Mouse (Mus musculus): ENCODE measurements around the gene Dclk1.
A peak's percentile ranks its signal among the peaks of the same experiment; 100 is the strongest.

The Dclk1 gene

DNA sequence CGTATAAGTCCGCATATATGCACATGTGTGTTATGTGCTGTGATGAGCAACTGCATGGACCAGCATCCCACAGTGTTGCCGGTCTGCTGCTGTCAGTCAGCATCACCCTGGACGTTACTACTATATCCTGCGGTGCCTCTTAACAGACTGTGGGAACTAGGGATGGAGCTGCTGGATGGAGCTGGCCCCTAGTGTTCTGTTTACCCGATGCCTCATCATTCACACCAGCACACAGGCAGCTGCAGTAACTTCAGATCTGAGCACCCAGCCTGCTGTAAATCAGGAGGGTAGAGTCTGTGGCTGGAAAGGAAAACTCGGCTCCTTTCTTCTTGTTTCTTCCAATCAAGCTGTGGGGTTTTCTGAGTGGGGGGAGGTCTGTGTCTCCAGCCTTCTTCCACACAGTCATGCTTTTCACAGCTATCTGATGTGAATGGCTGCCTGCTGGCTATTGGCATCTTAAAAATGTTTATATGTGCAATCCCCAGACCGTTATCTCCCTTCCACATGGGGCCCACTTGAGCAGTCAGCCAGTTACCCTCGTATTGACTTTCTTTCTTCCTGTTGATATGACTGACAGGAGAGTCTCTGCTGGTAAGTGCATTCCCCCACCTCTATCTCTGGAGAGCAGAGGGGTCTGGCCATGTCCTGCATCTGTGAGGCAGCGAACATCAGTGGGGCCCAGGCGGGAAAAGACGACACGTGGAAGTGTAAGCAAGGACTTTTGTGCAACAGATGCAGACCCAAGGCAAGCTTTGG lies 301.9 kb downstream of the Dclk1 start:
- no peak for DNase-seq

DNA sequence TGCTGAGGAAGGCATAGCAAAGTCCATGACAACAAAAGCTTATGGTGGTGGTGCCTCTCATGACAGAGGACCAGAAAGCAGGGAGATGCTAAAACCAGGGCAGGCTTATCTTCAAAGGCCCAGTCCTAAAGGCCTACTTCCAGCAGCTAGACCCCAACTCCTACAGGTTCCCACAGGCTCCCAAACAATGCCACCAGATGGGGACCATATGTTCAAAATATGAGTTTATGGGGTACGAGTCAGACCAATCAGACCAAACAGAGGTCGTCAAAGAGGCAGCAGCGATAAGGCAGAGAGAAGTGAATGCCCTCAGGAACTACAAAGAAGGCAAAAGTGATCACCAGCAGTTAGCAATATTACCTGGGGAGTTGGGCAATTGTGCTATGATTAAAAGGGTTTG lies 303.1 kb downstream of the Dclk1 start:
- DNase-seq: no peak

DNA sequence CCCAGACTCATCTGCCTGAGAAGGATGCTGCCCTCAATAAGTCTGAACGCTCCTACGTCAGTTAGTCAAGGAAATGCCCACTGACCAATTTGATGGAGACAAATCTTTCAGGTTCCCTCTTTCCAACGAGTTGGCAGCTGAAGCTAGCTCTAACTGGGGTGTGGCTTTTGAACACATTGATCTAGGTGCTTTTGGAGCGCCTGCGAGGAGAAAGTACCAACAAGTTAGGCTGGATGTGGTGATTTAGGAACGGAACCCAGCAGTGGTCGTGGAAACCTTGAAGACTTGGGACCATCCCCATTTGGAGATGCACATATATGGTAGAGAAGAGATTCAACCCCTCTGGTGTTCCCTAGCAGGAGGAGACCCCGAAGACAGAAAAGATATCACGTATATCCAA lies 303.8 kb downstream of the Dclk1 start:
- no peak for DNase-seq

DNA sequence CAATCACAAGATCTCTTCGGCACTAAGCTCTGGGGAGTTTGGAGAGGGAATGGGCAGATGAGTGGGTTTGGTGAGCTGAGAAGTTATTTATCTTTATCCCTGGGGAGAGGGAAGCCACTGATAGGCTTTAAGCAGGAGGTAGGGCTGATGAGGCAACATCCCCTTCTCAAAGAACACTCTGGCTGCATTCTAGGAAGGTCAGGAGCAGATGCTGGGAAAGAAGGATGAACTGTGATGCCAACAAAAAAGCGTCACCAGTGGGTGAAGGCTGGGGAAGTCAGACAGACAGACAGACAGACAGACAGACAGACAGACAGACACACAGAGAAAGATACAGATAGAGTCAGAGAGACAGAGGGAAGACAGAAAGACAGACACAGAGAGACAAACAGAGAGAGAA lies 304.9 kb downstream of the Dclk1 start:
- no peak for DNase-seq

DNA sequence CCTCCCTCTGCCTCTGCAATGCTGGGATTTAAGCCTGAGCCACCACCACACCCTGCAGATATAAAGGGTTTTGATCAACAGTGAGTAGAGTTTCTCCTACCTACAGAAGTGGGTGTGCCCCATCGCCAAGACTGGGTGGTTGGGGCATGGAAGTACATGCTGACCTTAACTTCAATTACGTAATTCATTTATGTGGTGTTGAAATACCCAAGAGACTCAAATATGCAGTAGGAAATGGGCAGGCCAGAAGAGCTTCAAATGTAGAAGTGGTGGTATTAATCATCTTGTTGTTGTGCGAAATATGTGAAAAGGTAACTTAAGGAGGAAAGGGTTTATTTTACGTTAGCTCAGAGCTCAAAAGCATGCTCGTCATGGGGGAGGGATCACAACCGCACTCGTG lies 307.2 kb downstream of the Dclk1 start:
- DNase-seq: no peak

DNA sequence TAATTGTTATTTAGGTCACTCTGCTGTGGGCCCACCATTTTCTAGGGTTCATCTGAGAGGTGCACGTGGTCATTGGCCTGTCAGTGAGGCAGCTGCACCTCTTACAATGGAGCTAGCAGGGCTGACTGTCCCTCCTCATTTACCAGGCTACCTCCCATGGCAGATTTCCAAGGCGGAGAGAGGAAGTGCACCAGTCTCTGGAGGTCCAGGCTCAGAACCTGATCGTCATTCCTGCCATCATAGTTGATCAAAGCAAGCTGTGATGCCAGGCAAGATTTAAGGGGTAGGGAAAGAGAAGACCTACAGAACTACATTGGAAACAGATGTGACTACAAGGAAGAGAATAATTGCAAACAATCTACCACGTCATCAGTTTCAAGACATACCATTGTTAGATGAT lies 308.8 kb downstream of the Dclk1 start:
- no peak for DNase-seq

DNA sequence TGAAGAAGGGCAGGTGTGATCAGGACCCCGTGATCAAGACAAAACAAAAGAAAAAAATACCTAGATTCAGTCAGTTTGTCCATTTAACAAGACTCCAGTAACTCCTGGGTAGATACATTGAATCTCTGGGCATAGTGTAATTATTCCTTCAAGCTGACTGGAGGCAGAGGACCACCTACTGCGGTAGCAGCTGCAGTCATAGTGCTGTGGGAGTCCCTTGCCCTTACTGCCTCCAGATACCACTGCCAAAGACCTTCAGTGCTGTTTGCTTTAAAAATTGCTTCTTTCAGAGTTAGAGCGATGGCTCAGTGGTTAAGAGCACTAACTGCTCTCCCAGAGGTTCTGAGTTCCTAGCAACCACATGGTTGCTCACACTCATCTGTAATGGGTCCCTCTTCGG lies 309.7 kb downstream of the Dclk1 start:
- DNase-seq: no peak

DNA sequence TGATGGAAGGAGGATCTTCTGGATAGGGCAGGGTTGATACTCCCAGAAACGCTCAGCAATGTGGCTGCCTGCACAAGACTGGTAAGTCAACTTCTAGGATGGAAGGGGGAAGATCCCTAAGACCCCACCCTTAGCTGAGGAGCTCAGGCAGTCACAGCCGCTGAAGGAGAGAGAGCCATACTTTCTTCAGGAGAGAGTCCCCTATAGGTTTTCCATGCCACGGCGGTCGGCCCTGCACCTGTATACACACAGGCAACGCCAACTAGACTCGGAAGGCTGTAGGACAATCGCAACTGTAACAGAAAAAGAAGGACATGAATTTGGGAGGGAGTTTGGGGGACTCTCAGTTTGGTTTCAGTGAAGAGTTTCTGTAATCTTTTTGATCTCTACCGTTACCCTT lies 310.9 kb downstream of the Dclk1 start:
- no peak for DNase-seq

DNA sequence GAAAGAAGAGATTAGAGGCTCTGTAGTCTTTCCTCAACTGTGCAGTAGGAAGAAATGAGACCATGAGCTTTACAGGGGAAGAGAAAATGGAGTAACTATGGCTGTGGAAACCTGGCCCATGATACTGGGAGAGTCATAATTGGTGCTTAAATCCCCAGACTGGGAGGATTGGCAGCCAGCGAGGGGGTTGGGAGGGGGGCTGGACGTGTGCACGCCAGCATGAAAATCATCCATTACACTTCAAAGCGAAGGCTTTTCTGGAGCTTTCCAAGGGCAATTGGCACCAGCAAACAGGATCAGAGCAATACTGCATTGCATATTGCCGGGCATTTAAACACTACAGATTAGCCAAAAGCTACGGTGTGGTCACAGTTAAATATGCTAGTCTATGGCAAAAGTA lies 313.7 kb downstream of the Dclk1 start:
- DNase-seq: no peak

DNA sequence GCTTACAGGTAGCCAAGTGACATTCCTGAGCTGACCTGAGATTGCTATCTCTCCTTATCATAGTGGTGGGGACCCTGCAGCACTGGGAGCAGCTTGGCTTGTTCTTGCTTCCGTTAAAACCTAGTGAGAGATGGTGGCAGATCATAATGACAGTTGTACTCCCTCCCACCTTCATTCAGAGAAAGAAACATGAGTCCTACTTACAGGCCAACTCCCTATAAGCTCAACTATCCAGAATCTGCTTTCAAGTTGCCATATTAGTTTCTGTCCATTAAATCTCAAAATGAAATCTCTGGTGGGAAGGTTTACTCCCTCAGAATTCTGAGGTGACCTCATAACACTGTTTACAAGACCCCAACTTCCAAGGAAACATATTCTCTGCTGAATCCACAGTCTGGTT lies 316.4 kb downstream of the Dclk1 start:
- DNase-seq: no peak

DNA sequence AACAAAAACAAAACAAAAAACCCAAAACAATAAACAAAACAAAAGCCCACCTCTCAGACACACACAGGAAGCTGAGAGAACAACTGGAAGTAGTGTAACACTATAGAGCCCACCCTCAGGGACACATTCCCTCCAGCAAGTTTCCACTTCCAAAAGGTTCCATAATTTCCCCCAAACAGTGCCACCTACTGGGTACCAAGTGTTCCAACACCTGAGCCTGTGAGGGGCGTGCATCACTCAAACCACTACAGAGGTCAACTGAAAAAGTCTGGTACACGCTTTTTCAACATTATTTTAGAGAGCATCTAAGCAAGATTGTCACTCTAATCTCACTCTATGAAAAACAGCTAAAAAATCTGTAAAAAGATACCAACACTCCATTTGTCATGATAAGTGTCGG lies 325.3 kb downstream of the Dclk1 start:
- DNase-seq: no peak

DNA sequence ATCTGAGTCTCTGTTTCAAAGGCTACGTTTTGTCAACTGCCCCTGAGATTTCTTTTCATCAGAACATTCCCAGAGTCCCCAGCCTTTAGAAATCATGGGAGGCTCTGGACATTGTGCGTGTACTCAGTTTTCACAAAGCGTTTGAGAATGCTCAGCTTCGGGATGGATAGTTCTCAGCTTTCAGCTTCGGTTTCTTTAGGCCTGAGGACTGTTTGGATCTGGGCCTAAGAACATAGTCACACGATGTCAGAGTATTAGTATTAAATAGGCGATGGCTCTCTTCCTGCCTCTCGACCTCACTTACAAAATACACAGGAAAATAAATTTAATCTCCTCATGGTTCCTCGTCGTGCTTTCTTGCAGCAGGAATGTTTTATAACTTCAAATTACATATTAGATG lies 327.4 kb downstream of the Dclk1 start:
- no peak for DNase-seq

DNA sequence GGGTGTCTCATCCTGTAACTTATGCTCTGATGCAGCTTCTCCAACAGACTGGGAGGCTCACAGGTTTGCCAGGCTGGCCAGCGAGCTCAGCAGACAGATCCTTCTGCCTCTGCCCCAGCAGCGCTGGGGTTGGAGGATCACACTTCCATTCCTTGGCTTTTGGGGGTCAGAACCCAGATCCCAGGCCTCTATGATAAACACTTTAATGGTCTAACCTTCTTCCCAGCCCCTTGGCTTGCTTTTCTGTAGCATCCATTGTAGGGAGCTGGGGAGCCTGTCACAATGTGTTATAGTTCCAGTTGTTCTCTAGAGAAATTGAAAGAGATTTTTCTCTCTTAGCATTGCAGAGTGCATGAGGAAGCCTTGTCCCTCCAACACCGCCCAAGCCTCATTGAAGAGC lies 328.9 kb downstream of the Dclk1 start:
- DNase-seq: no peak

DNA sequence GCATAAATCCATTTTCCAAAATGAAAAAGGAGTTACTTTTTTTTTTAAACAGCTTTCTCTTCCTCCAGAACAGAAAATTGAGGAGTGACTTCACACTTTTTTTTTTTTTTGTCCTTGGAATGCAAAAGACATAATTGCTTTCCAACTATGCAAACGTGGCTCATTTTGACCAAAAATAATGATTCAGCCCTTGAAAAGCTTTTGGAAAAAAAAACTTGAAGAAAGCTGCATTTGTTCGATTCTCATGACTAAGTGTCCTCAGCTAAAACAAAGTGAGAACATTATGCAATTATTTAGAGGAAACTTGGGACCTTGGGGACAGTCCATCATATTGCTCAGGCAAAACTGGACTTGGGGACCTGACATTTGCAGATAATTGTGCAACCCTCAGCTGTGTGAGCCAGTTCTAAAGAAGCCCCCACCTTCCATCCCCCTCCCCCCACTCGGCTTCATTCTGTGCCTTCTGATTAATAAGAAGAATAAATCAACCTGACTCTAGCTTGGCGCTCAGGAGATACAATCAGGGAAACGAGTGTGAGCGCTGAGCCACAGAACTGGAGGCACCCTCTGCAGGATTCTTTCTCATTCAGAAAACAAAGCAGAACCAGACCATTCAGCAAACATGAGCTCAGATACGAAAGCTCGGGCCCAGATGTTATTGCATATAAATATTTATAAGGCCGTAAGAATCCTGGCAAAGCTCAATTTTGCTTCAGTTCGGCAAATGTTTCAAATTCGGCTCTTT lies 329.6 kb downstream of the Dclk1 start:
- peak; percentile 26 for DNase-seq

DNA sequence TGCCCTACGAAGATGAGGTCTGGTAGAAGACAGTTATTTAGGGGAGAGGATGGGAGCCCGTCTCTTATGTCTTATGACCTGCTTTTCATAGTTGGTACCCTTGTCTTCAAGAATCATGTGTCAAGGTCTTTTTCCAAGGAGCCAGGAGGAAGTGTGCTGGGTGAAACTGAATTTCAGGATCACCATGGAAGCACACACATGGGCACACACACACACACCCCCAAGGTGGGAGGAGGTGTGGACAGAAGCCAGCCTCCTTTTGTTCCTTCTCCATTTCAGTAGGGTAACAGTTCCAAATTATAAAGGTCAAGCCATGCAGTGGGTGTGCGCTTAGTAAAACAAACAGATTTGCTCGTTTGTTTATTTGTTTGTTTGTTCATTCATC lies 330.1 kb downstream of the Dclk1 start:
- DNase-seq: peak; percentile 17

DNA sequence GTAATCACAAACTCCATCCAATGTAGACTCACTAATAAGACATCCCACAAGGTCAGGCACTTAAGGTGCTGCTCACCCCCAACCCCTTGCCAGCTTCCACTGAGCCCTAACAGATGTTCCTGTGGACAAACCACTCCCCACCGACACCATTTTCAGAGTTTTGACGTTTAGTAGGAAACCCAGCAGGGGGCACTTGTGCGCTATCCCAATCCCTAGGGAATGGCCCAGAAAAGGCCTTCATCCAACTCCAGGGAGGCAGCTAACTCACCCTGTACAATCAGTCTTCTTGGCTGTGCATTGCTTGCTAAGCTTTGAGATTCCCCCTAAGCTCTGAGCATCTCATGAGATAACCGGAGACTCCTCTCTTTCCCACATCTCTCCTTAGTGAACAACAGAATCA lies 331.8 kb downstream of the Dclk1 start:
- peak; percentile 52 for DNase-seq

DNA sequence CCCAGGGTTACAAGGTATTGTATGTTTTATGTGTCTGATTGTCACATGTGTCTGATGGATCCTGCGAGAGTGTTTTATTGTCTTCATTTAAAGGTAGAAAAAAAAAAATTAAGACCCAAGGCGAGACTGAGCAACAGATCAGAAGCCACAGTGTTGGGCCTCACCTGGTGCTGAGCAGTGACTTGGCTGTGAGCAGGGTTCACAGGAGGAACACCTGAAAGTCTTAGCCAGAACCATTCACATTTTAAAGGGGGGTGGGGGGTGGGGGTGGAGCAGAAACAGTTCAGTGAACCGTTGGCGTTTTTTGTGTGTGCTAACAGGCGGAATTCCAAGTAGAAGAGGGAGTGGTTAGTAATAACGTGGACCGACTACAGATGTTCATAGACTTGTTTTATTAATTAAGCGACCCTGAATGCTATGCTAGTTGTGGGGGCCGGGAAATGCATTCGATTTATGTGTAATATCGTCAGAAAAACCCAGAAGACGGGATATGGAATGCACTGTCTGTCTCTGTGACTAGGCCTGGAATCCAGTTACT lies 345.3 kb downstream of the Dclk1 start:
- no peak for DNase-seq

DNA sequence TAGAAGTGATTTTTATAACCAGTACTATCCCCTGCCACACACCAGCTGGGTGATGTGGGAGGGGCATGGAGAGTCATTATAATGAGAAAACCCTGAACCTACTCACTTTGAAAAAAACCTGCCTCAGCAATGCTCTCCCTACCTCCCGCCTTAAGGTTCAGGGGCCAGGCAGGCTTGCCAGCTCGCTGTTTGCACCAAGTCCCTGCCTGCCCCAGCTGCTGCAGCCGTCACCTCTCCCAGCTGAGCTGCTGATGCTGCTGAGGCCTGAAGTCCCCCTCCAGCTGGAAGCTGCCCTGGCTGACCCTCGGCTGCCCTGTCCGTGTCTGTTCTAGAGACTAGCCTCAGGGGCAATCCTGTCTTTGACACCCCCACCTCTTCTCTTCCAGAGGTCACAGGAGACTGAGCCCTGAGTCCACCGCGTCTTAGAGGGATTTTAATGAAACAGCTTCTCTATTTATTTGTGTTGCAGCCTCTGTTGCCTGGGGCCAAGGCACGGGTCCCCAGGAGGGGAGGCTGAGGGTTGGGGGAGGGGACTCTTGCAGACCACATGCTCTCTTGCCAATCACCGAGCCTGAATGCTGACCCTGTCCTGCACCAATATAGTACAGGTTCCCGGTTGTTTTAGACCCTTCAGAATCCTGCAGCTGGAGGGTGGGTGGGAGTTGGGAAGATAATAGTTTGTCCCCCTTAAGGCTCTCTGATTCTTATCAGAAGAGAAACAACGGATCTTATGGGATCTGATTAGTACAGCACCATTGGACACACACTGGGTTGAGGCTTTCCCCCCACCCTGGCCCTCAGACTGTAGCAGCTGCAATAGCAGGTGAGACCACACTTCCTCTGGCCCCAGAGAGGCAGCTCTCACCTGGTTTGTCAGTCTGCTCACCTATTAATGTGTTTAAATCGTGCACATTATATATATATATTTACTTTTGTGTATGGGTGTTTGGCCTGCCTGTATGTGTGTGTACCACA lies 346.1 kb downstream of the Dclk1 start:
- DNase-seq: no peak

Data from right cerebral cortex, adult 18-20 months (tissue).